Mouse (Mus musculus): ENCODE data around the gene Pip5kl1. TPM values are rescaled to one million over a fixed set of nuclear protein-coding genes. Genes with fewer than 3 reads are reported as not detected.

Gene Pip5kl1
- total and polyA plus RNA-seq, 2 experiments from 2014 or later: 15.1 to 19.1 TPM

DNA sequence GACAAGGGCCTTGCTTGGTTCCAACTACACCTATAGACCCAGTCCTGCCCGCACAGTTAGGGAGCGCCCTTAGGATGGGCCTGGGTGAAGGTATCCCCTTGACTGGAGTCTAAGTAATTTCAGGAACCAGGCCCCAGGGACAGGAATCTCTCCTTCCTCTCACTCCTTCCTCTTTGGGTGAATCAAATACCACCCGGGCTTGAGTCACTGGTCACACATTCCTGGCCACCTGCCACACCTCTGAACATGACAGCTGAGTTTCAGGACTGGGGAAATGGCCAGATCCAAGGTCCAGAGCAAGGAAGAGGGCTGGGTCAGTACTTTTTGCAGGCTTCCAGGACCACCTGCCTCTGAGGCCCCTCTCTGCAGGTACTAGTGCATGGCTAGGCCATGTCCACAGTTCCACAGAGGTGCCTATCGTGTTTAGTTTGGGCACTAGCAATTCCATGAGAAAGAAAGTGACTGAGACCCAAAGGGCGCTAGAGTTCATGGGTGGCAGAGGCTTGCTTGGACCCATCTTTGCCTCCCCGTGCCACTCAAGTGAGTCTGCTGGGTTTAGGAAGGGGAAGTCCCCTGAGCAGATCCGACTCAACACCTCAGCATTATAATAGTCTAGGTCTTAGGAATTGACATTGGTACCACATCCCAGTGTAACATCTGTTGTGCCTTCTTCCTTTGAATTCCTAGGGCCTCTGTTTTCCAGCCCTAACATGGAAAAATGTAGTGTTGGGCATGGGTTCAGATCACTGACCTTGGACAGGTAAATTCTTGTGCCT, 26.4 kb upstream of the Pip5kl1 start:
- no peak overlapping the region for H3K4me2 ChIP-seq (ENCODE audit: low read depth, low read length)
- no peaks in the 10 kb centered on the region for H3K36me3 ChIP-seq (ENCODE audit: insufficient read depth, low read length)
- H3K27me3 ChIP-seq (ENCODE audit: insufficient read depth, low read length): no peaks in the 10 kb centered on the region
- 90% methylated on average over 7 of the region's 7 CpGs for WGBS
- H3K27ac ChIP-seq: no peak overlapping the region
- no peak overlapping the region for H3K9ac ChIP-seq (replicated peaks; ENCODE audit: low read length)
- no peak for ATAC-seq
- H3K9me3 ChIP-seq (ENCODE audit: low read length): no peaks in the 10 kb centered on the region
- no peak for DNase-seq (ENCODE audit: low spot score)
- no peak overlapping the region for H3K4me3 ChIP-seq (ENCODE audit: low read length)
- no peak for TF ChIP-seq CTCF (IDR thresholded peaks at IDR 0.05; ENCODE audit: low read depth)
- H3K4me1 ChIP-seq (ENCODE audit: insufficient read depth, low read length): peaks cover 8% of the 10 kb centered on the region; the same call in 1 of the 2 replicates

DNA sequence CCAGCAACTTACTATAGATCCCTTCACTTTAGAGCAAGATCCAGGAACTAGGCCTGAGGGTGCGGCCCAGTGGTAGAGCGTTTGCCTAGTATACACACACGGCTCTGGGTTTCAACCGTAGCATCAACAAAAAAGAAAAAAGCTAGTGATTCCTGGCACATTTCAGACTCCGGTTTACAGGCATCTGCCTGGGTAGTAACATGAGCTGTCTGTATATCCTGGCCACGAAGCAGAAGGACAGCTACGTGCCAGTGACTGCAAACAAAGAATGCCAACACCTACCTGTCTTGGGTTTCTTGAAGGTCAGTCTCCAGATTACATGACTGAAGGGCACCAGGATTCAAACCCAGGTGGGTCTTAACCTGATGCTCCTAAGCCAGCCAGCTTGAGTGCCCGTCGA, 25.4 kb upstream of the Pip5kl1 start:
- Histone ChIP-seq H3K9ac (replicated peaks; ENCODE audit: low read length) (no peak overlapping the region), H3K36me3 (ENCODE audit: insufficient read depth, low read length) (no peaks in the 10 kb centered on the region), H3K4me1 (ENCODE audit: insufficient read depth, low read length) (peaks cover 8% of the 10 kb centered on the region; the same call in 1 of the 2 replicates), H3K27ac (no peak overlapping the region), H3K27me3 (ENCODE audit: insufficient read depth, low read length) (no peaks in the 10 kb centered on the region), H3K9me3 (ENCODE audit: low read length) (no peaks in the 10 kb centered on the region), H3K4me2 (ENCODE audit: low read depth, low read length) (no peak overlapping the region), H3K4me3 (ENCODE audit: low read length) (no peak overlapping the region)
- ATAC-seq (no peak), DNase-seq (ENCODE audit: low spot score) (no peak)
- WGBS: 90% methylated on average over 9 of the region's 9 CpGs
- TF ChIP-seq CTCF (IDR thresholded peaks at IDR 0.05; ENCODE audit: low read depth): no peak

DNA sequence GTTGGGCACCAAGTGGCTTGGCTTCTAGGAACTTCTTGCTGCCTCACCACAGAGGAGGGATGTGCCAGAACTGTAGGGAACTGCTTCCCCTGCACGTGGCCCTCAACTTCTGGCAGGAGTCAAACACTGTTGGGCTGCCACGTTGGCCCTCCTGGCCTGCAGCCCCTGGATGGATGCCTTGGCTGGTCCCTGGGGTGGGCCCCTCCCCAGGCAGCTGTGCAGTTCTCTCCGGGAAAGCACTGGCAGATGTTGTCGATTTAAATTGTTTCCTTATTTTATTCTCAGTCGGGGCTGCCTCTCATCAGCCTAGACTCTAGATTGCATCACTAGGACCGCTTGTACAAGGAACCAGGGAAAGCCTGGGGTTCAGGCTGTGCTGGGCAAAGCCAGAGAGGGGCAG, 24.8 kb upstream of the Pip5kl1 start:
- Histone ChIP-seq H3K27me3 (ENCODE audit: insufficient read depth, low read length) (no peaks in the 10 kb centered on the region), H3K4me3 (ENCODE audit: low read length) (no peak overlapping the region), H3K27ac (0 out of 2 replicates have a peak overlapping the region, but pooled peaks have one; percentile 8), H3K36me3 (ENCODE audit: insufficient read depth, low read length) (no peaks in the 10 kb centered on the region), H3K9me3 (ENCODE audit: low read length) (no peaks in the 10 kb centered on the region), H3K4me2 (ENCODE audit: low read depth, low read length) (no peak overlapping the region), H3K9ac (replicated peaks; ENCODE audit: low read length) (no peak overlapping the region), H3K4me1 (ENCODE audit: insufficient read depth, low read length) (peaks cover 8% of the 10 kb centered on the region; the same call in 1 of the 2 replicates)
- DNase-seq (ENCODE audit: low spot score) (peak; percentile 17), ATAC-seq (0 out of 2 replicates have a peak, but pooled peaks have one; percentile 38)
- WGBS: 55% methylated on average over 6 of the region's 6 CpGs
- no peak for TF ChIP-seq CTCF (IDR thresholded peaks at IDR 0.05; ENCODE audit: low read depth)

DNA sequence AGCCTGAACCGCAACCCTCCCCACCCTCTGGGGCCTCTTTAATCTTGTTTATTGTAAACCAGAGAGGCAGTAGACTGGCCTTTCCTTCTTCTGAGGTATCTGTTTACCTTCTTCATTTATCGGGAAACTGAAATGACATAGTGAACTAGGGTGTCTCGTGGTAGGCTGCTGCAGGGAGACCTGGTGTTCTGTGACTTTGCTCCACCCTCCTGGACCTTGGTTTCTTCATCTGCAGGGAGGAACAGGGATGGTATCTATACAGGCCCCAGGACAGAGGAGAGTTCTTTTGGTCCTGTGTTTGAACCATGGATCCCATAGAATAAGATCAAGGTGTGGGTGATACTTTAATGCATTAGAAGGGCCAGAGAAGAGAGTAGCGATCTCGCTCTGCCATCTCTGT, 23.4 kb upstream of the Pip5kl1 start:
- 88% methylated on average over 5 of the region's 5 CpGs for WGBS

DNA sequence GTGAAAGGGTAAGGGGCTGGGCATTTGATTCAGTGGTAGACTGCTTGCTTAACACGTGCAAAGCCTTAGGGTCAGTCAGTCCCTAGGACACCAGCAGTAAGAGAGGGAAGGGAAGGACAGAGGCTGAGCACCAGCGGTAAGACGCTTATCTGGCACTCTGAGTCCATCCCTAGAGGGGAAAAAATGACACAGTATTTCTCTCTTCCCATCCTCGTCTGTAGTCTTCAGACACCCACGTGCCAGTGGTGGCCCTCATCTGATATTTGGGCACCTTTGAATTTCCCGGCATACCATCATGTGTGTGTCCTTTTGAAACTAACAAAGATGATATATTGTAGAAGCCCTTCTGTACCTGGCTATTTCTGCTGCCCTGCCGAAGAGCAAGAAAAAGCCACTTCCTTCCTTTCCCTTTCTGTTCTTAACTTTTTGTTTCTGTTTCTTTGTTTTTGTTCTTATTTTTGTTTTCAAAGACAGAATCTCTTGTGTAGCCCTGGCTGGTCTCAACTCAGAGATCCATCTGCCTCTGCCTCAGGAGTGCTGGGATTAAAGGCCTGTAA, 20.9 kb upstream of the Pip5kl1 start:
- H3K36me3 ChIP-seq (ENCODE audit: insufficient read depth, low read length): no peaks in the 10 kb centered on the region
- TF ChIP-seq CTCF (IDR thresholded peaks at IDR 0.05; ENCODE audit: low read depth): no peak
- 75% methylated on average over 7 of the region's 7 CpGs for WGBS

More for the DNA sequence above, 23.4 kb upstream of the Pip5kl1 start:
- no peak overlapping the region for H3K27ac ChIP-seq
- no peak overlapping the region for H3K4me3 ChIP-seq (ENCODE audit: low read length)
- no peak for TF ChIP-seq CTCF (IDR thresholded peaks at IDR 0.05; ENCODE audit: low read depth)
- H3K36me3 ChIP-seq (ENCODE audit: insufficient read depth, low read length): no peaks in the 10 kb centered on the region
- H3K9me3 ChIP-seq (ENCODE audit: low read length): no peaks in the 10 kb centered on the region
- no peak overlapping the region for H3K9ac ChIP-seq (replicated peaks; ENCODE audit: low read length)
- ATAC-seq: no peak
- H3K4me2 ChIP-seq (ENCODE audit: low read depth, low read length): no peak overlapping the region
- peaks cover 8% of the 10 kb centered on the region; the same call in 1 of the 2 replicates for H3K4me1 ChIP-seq (ENCODE audit: insufficient read depth, low read length)
- no peaks in the 10 kb centered on the region for H3K27me3 ChIP-seq (ENCODE audit: insufficient read depth, low read length)
- DNase-seq (ENCODE audit: low spot score): no peak

DNA sequence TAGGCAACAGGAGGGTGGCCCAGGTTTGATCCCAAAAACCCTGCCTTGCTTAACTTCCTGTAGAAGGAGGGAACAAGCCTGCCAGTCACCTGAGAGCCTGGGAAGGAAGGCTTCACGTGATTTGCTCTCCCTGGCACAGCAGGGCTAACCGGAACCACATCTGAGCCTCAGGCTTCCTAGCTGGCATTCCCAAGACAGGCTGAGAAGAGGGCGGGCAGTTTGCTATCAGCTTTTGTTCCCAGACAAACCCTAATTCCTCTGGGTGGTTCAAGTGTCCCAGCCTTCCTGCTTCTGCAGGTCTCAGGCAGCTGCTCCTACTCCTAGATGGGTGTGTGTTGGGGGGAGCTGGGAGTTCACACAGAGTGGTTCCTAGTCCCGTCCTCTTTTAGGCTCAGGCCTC, 19.1 kb upstream of the Pip5kl1 start:
- H3K36me3 ChIP-seq (ENCODE audit: insufficient read depth, low read length): no peaks in the 10 kb centered on the region
- no peaks in the 10 kb centered on the region for H3K9me3 ChIP-seq (ENCODE audit: low read length)
- no peak overlapping the region for H3K9ac ChIP-seq (replicated peaks; ENCODE audit: low read length)
- WGBS: 27% methylated on average over 4 of the region's 4 CpGs
- ATAC-seq (no peak), DNase-seq (ENCODE audit: low spot score) (no peak)
- no peak overlapping the region for H3K4me3 ChIP-seq (ENCODE audit: low read length)
- TF ChIP-seq CTCF (IDR thresholded peaks at IDR 0.05; ENCODE audit: low read depth): no peak
- H3K4me1 ChIP-seq (ENCODE audit: insufficient read depth, low read length): peaks cover 1% of the 10 kb centered on the region; the same call in 1 of the 2 replicates
- no peaks in the 10 kb centered on the region for H3K27me3 ChIP-seq (ENCODE audit: insufficient read depth, low read length)
- H3K27ac ChIP-seq: peak overlapping the region; percentile 36; the same call in 1 of the 2 replicates
- no peak overlapping the region for H3K4me2 ChIP-seq (ENCODE audit: low read depth, low read length)

More for the DNA sequence above, 20.9 kb upstream of the Pip5kl1 start:
- ATAC-seq (no peak), DNase-seq (ENCODE audit: low spot score) (no peak)
- H3K27ac ChIP-seq: no peak overlapping the region
- no peak overlapping the region for H3K4me3 ChIP-seq (ENCODE audit: low read length)
- H3K9me3 ChIP-seq (ENCODE audit: low read length): no peaks in the 10 kb centered on the region
- no peak overlapping the region for H3K9ac ChIP-seq (replicated peaks; ENCODE audit: low read length)
- H3K27me3 ChIP-seq (ENCODE audit: insufficient read depth, low read length): no peaks in the 10 kb centered on the region
- H3K4me1 ChIP-seq (ENCODE audit: insufficient read depth, low read length): peaks cover 8% of the 10 kb centered on the region; the same call in 1 of the 2 replicates
- no peak overlapping the region for H3K4me2 ChIP-seq (ENCODE audit: low read depth, low read length)

Measured in hindbrain, postnatal 0 days (tissue).